Mouse (Mus musculus) lung, embryonic 15.5 days (tissue): ENCODE measurements around the gene Gpr132. TPM values are rescaled to one million over a fixed set of nuclear protein-coding genes. Genes with fewer than 3 reads are reported as not detected.

Experiments used
- ATAC-seq: fragments of 200-750 bp; cut with Nextera tagmentation; 2 replicates; pipeline ENCODE4 v1.8.0; 2017; ENCODE audit warnings: moderate number of reproducible peaks, borderline replicate concordance; ENCODE audit not compliant: low FRiP score, low TSS enrichment; ENCODE audit errors: extremely low read depth
- H3K27ac ChIP-seq: fragments of 300-500 bp; sonication (generic); 2 replicates; pipeline ENCODE4 v1.5.1; 2015; ENCODE audit warnings: moderate library complexity, mild to moderate bottlenecking, inconsistent platforms
- H3K27me3 ChIP-seq: fragments of 300-500 bp; sonication (generic); 2 replicates; pipeline ENCODE4 v1.6.1; 2015; ENCODE audit warnings: inconsistent platforms
- H3K36me3 ChIP-seq: fragments of 300-500 bp; sonication (generic); 2 replicates; pipeline ENCODE4 v1.6.1; 2015; ENCODE audit warnings: inconsistent platforms
- H3K4me1 ChIP-seq: fragments of 300-500 bp; sonication (generic); 2 replicates; pipeline ENCODE4 v1.6.1; 2015; ENCODE audit warnings: inconsistent platforms
- H3K4me2 ChIP-seq: fragments of 300-500 bp; sonication (generic); 2 replicates; pipeline ENCODE4 v1.6.1; 2015; ENCODE audit warnings: inconsistent platforms, mild to moderate bottlenecking, moderate library complexity
- H3K4me3 ChIP-seq: fragments of 300-500 bp; sonication (generic); 2 replicates; pipeline ENCODE4 v1.5.1; 2015; ENCODE audit warnings: mild to moderate bottlenecking, inconsistent platforms
- H3K9ac ChIP-seq: fragments of 300-500 bp; sonication (generic); 2 replicates; pipeline ENCODE4 v1.6.1; 2015; ENCODE audit warnings: inconsistent platforms
- H3K9me3 ChIP-seq: fragments of 300-500 bp; sonication (generic); 2 replicates; pipeline ENCODE4 v1.6.1; 2016; ENCODE audit warnings: inconsistent platforms
- WGBS: fragments of 180-500 bp; shearing (Covaris S2); methylation state at CpG from one replicate; pipeline ENCODE4 v1.1.7; 2015; 5-methylcytosine and 5-hydroxymethylcytosine counted together
- polyA plus RNA-seq: library from polyadenylated mRNA; unstranded; fragments of >200 nt; fragmentation: Nextera tagmentation; extraction: Ambion mirVana; gene quantifications from 2 replicates; pipeline ENCODE4 v1.2.1, GENCODE M21; 2015

Gene Gpr132
- polyA plus RNA-seq, 1 experiment from 2014 or later = 0.79 TPM

DNA sequence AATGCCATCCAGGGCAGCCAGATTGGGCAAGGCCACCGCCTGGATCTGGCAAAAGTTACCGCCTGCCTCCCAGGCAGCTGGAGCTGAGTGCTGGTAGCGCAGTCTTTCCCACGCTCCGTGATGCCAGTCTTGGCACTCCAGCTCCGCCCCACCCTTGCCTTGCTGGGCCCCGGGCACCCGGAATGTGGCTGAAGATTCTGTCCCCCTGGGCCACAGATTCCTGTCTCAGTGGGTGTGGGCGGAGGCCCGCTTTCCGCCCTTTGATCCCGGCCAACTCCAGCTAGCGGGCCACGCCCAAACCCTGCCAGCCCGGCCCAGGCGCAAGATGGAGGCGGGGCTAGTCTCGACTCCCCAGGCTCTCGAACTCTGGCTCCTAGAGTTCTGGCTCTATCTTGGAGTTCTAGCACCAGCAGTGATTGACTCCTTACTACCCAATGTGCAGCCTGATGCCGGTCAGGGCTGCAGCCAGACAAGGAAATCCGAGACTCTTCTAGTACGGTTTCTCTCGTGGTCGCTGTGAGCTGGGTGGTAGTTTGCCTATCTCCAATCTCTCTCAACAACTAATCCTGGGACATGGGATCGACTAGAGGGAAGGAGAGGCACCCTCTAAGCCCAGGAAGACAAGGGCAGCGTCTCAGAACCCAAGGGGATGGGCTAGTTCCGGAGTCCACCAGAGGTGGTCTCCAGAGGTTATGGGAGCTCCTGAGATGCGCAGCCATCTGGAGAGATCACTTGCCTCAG, 8.5 kb upstream of the Gpr132 start:
- Histone ChIP-seq H3K9ac (no peak overlapping the region), H3K9me3 (no peaks in the 10 kb centered on the region), H3K27ac (no peak overlapping the region), H3K4me3 (0 out of 2 replicates have a peak overlapping the region, but pooled peaks have one; percentile 40), H3K36me3 (no peaks in the 10 kb centered on the region), H3K4me1 (peaks cover 42% of the 10 kb centered on the region), H3K4me2 (peak overlapping the region; percentile 80), H3K27me3 (peaks cover 73% of the 10 kb centered on the region)
- peak; percentile 19; the same call in 1 of the 2 replicates for ATAC-seq
- 7% methylated on average over 28 of the region's 28 CpGs for WGBS

GRCm38 (mm10) chr12:112875225-112876013, 7.4 kb upstream of the Gpr132 start:
- no peak overlapping the region for H3K4me3 ChIP-seq

GRCm38 (mm10) chr12:112874199-112874598, 6.2 kb upstream of the Gpr132 start:
- peaks cover 55% of the 10 kb centered on the region for H3K4me1 ChIP-seq
- H3K36me3 ChIP-seq = no peaks in the 10 kb centered on the region
- H3K4me3 ChIP-seq = no peak overlapping the region
- no peak overlapping the region for H3K27ac ChIP-seq
- 15% methylated on average over 22 of the region's 22 CpGs for WGBS
- H3K9me3 ChIP-seq = no peaks in the 10 kb centered on the region
- H3K27me3 ChIP-seq = peaks cover 87% of the 10 kb centered on the region
- peak overlapping the region; percentile 46 for H3K4me2 ChIP-seq
- no peak for ATAC-seq
- H3K9ac ChIP-seq = no peak overlapping the region

More at GRCm38 (mm10) chr12:112875225-112876013, 7.4 kb upstream of the Gpr132 start:
- Histone ChIP-seq H3K9ac (no peak overlapping the region), H3K36me3 (no peaks in the 10 kb centered on the region), H3K27me3 (peaks cover 84% of the 10 kb centered on the region), H3K27ac (no peak overlapping the region; the same call in 1 of the 2 replicates), H3K4me1 (peaks cover 46% of the 10 kb centered on the region), H3K9me3 (no peaks in the 10 kb centered on the region), H3K4me2 (no peak overlapping the region)
- no peak for ATAC-seq
- 21% methylated on average over 16 of the region's 16 CpGs for WGBS

DNA sequence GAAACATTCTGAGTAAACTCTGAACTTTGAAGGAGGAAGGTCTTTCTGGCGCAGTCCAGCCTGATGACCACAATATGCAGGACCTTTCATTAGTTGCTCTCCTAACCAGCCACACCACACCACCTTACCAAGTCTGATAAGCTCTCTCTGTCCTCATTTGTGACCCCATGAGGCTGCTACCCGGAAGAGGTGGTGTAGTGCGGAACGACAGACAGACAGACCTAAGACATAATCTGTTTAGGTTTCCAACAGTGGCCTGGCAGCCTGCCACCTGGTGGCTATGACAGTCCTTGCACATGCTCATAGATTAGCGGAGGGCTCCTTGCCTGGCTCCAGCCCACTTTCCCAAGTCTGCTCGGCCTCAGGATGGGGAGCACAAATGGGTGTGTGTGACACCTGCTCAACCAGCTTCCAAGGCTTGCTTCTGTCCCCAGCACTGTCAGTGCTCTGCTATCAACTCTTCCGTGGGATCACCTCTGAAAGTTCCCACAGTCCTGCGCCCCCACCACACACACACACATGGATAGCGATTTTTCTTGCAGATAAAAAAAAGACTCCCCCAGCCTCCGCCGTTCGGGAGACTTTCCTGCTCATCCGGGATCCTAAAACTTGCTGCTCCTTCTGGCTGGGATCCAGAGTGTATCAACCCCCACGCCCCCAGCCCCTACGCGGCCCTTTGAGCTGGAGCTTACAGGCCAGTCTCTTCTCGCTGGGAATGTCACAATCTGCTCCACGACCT, 5.6 kb upstream of the Gpr132 start:
- peaks cover 84% of the 10 kb centered on the region for H3K27me3 ChIP-seq
- H3K4me1 ChIP-seq = peaks cover 59% of the 10 kb centered on the region
- H3K9ac ChIP-seq = no peak overlapping the region
- peak overlapping the region; percentile 46 for H3K4me2 ChIP-seq
- H3K4me3 ChIP-seq = no peak overlapping the region
- no peaks in the 10 kb centered on the region for H3K9me3 ChIP-seq
- H3K27ac ChIP-seq = no peak overlapping the region
- no peaks in the 10 kb centered on the region for H3K36me3 ChIP-seq
- ATAC-seq = no peak
- 16% methylated on average over 18 of the region's 18 CpGs for WGBS

DNA sequence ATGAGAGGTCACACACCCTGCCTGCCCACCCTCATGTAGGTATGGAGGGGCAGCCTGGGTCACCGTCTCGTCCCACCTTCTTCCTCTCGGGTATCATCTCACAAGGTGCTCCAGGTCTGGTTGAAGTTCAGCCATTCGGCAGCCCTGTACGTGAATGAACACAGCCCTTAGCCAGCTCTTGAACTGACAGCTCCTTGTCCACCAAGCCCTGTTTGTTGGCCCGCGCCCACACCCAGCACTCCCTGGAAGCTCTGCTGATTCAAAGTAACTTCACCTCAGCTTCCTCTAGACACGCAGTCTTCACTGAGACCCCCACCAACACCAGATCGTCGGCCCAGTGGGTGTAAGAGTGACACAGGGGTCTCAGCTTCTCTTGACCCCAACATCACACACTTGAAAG, 5.0 kb upstream of the Gpr132 start:
- H3K9me3 ChIP-seq = no peaks in the 10 kb centered on the region
- no peak overlapping the region for H3K4me2 ChIP-seq
- H3K4me1 ChIP-seq = peaks cover 55% of the 10 kb centered on the region
- H3K27ac ChIP-seq = no peak overlapping the region
- peaks cover 78% of the 10 kb centered on the region for H3K27me3 ChIP-seq
- WGBS = 67% methylated on average over 10 of the region's 10 CpGs
- no peak for ATAC-seq
- no peak overlapping the region for H3K9ac ChIP-seq
- H3K36me3 ChIP-seq = no peaks in the 10 kb centered on the region
- H3K4me3 ChIP-seq = no peak overlapping the region

DNA sequence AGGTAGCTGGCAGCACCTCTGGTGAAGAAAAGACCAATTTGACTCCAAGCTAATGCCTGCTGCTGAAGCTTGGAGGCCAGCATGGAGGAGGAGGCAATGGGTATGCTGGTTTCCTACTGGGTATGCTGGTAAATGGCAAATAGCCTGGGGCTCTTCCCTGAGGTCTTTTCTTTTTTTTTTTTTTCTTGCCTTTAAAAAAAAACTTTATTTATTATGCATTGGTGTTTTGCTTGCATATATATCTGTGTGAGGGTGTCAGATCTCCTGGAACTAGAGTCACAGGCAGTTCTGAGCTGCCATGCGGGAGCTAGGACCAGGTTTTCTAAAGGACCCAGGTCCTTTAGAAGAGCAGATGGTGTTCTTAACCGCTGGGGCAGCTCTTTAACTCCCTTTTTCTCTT, 3.2 kb upstream of the Gpr132 start:
- WGBS = 80% methylated on average over 2 of the region's 2 CpGs
- no peak overlapping the region for H3K9ac ChIP-seq
- ATAC-seq = no peak
- no peak overlapping the region for H3K4me2 ChIP-seq
- no peaks in the 10 kb centered on the region for H3K36me3 ChIP-seq
- no peak overlapping the region for H3K4me3 ChIP-seq
- peaks cover 61% of the 10 kb centered on the region for H3K27me3 ChIP-seq
- H3K9me3 ChIP-seq = no peaks in the 10 kb centered on the region
- H3K27ac ChIP-seq = no peak overlapping the region
- peaks cover 44% of the 10 kb centered on the region for H3K4me1 ChIP-seq

- no peak overlapping the region for H3K9ac ChIP-seq
- peaks cover 56% of the 10 kb centered on the region for H3K27me3 ChIP-seq
- no peaks in the 10 kb centered on the region for H3K9me3 ChIP-seq
- no peaks in the 10 kb centered on the region for H3K36me3 ChIP-seq
- no peak overlapping the region for H3K4me3 ChIP-seq
- WGBS = 46% methylated on average over 13 of the region's 13 CpGs
- no peak for ATAC-seq
- H3K27ac ChIP-seq = no peak overlapping the region
- peaks cover 39% of the 10 kb centered on the region for H3K4me1 ChIP-seq
- no peak overlapping the region for H3K4me2 ChIP-seq
Observed at GRCm38 (mm10) chr12:112870775-112871174, 2.7 kb upstream of the Gpr132 start.

DNA sequence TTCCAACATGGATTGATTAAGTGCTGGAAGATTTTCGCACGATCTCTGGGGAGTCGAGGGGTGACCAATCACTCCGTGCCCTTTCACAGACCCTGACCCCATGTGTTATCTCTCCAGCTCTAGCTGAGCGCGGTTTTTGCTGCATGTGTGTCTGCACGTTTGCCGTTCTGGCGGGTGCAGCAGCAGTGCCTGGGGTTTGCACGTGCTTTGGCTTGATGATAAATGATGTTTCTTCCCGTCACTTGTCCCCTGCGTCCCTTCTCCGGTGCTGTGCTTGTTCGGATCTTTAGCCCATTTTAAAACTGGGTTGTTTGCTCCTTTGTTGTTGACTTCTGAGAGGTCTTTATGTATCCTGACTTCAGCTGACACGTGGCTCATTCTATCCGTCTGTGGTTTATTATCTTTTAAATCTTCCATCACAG, 1.8 kb upstream of the Gpr132 start:
- WGBS = 2% methylated on average over 16 of the region's 16 CpGs
- H3K4me2 ChIP-seq = peak overlapping the region; percentile 1; the same call in 1 of the 2 replicates

DNA sequence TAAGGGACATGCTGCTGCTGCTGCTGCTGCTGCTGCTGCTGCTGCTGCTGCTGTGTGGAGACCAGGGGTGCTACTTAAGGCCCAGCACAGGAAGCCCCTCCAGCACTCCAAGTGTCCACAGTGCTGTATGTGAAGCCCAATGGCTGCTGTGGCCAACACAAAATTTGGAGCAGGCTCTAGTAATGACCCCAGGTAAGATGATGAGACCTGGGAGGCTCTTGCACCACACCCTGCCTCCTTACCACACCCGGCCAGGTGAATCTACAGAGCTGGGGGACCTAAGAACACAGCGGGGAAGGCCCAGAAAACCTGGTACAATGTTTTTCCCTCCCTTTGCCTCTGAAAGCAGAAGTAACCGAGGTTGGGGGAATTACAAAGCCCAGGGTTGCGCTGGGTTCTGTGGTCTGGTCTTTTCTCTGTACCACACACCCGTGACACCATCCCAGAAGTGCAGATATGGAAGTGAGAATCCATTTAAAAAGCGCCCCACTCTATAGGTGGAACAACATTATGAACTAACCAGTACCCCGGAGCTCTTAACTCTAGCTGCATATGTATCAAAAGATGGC, 838 bp downstream of the Gpr132 start:
- WGBS = 93% methylated on average over 7 of the region's 7 CpGs
- Histone ChIP-seq H3K36me3 (no peaks in the 10 kb centered on the region), H3K27ac (no peak overlapping the region), H3K4me1 (peaks cover 27% of the 10 kb centered on the region), H3K4me3 (no peak overlapping the region), H3K9ac (no peak overlapping the region), H3K9me3 (no peaks in the 10 kb centered on the region), H3K27me3 (peaks cover 20% of the 10 kb centered on the region), H3K4me2 (no peak overlapping the region)
- no peak for ATAC-seq

More for the DNA sequence above, 1.8 kb upstream of the Gpr132 start:
- Histone ChIP-seq H3K27me3 (peaks cover 46% of the 10 kb centered on the region), H3K4me1 (peaks cover 37% of the 10 kb centered on the region), H3K9me3 (no peaks in the 10 kb centered on the region), H3K27ac (no peak overlapping the region), H3K36me3 (no peaks in the 10 kb centered on the region), H3K9ac (no peak overlapping the region), H3K4me3 (no peak overlapping the region)
- no peak for ATAC-seq

- H3K36me3 ChIP-seq = no peaks in the 10 kb centered on the region
- no peak overlapping the region for H3K4me2 ChIP-seq
- peaks cover 27% of the 10 kb centered on the region for H3K4me1 ChIP-seq
- ATAC-seq = no peak
- H3K9me3 ChIP-seq = no peaks in the 10 kb centered on the region
- 35% methylated on average over 8 of the region's 8 CpGs for WGBS
- peaks cover 14% of the 10 kb centered on the region for H3K27me3 ChIP-seq
- no peak overlapping the region for H3K4me3 ChIP-seq
- no peak overlapping the region for H3K27ac ChIP-seq
- H3K9ac ChIP-seq = no peak overlapping the region
Observed at GRCm38 (mm10) chr12:112866467-112867080, 1.5 kb downstream of the Gpr132 start.

GRCm38 (mm10) chr12:112864804-112865203, 3.2 kb downstream of the Gpr132 start:
- Histone ChIP-seq H3K27ac (no peak overlapping the region), H3K4me3 (no peak overlapping the region), H3K9ac (no peak overlapping the region), H3K9me3 (no peaks in the 10 kb centered on the region), H3K4me2 (no peak overlapping the region), H3K4me1 (peaks cover 18% of the 10 kb centered on the region), H3K36me3 (no peaks in the 10 kb centered on the region), H3K27me3 (no peaks in the 10 kb centered on the region; the same call in 1 of the 2 replicates)
- WGBS = 81% methylated on average over 7 of the region's 7 CpGs
- no peak for ATAC-seq
